Mouse (Mus musculus) heart, postnatal 0 days (tissue): ENCODE measurements at regions not wholly inside any gene's neighbourhood (a gene's known extent, or its start where the extent isn't known, plus 50 kb on each side); places are given as distances from the start of the nearest gene placed in this dataset.

ENCODE experiments used
- CTCF ChIP-seq: IDR thresholded peaks from 2 replicates; pipeline ENCODE4 v1.5.1; 2016; ENCODE audit warnings: antibody characterized with exemption, control low read depth, low read depth
- EP300 ChIP-seq: IDR thresholded peaks from 2 replicates; pipeline ENCODE4 v1.6.1; 2016; ENCODE audit warnings: antibody characterized with exemption, low read depth

GRCm38 (mm10) chr10:37625972-37626757, 487.4 kb upstream of the Marcks start:
- TF ChIP-seq CTCF: no peak
- no peak for TF ChIP-seq EP300
